Mouse (Mus musculus): ENCODE data around the gene Nobox.

Gene Nobox

DNA sequence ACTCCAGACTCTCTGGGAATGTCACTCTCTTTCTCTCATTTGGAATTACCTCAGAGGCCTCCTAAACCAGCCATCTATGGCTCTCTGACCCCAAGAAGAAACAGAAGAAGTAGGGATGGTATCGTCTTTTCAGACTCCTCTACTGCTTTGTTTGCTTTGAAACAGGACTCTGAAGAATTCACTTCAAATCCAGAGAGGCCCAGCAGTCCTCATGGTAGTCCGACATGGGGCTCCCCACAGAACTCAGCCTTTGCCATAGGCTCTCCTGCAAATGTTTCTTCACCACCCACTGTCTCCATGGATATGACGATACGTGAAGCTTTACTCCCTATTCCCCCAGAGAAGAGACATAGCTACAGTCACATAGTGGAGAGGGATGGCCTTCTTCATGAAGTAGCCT, 35.2 kb downstream of the Nobox start:
- CTCF ChIA-PET: no interaction called here

DNA sequence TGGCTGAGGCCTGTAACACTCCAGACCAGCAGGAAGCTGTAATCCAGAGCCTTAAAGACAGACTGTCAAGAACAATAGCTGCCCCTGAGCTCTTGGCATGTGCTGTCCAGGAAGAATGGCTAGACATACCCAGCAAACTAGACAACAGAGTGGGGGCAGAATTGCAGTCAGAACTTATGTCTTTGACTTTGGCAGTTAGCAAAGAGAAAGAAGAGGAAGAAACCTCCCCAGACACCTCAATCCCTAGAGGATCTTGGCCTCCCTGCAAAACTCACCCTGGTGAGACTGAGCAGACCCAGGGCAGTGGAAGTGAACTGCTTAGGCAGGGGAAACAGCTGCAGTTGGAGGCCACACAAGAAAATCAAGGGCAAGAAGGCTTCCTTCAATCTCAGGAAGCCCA, 36.8 kb downstream of the Nobox start:
- CTCF ChIA-PET: no interaction called here

DNA sequence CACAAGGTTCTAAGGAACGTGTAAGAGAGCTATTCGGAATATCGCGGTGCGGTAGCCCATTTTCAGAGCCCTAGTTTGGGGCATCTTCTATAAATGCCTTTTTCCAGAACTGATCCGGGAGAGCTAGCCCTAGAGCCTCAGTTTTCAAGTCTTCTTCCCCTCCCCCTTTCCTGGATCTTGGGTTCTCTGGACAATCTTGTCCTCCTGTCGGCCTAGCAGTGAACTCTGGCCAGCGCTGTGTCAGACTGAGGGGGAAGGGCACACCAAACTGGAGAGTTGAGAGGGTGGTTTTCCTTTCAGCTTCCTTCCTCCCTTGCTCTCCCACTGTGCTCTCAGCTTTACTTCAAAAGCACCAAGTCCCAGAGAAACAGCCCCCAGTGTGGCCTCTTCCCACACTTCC, 43.0 kb downstream of the Nobox start:
- CTCF ChIA-PET: no interaction called here

DNA sequence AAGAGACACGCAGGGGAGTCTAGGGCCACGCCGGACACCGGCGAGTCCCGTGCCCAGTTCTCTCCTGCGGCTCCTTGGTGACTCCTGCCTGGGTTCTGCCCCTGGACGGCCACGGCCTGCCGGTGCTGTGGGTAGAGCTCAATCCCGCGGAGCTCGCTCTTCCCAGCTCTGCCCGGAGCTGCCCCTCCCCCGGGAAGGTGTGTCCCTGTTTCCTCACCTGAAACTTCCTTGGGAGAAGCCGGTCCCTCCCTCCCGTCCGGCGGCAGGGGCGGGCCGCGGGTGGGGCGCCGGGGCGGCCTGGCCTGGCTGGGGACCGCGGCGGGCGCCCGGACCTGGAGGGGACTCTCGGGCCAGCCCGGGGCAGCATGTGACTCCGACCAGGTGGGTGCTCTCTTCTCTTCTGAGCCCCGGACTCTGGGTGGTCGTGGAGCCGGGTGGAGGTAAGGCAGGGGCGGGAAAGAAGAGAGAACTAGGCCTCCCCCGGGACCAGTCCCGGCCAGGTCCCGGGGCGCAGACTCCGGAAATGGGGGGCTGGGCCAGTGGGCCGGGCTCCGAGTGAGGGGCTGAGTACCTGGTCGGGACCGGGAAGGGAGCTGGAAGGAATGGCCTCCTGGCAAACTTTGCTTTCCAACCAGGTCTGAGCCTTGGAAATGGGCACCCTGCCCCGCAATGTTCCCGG, 43.9 kb downstream of the Nobox start, which contains the start of gene Arhgef5:
Arhgef5 (plus strand) TSS at position 220 of the 679 bp plus-strand sequence.
- CTCF ChIA-PET: no interaction called here

DNA sequence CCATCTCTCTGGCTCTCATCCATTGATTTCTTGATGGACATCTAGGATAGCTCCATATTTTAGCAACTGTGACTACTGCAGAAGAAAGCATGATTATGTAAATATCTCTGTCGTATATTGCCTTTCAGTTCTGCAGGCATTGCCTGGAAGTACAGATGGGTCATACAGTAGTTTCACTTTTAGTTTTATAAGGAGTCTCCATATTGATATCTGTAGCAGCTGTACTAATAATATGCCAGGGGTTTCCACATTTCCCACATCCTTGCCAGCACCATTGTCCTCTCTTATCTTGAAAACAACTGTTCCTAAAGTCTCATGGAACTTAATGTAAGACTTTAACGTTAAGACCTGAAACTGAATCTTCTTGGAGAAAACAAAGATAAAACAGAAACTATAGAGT, 48.6 kb downstream of the Nobox start:
- CTCF ChIA-PET: no interaction called here

DNA sequence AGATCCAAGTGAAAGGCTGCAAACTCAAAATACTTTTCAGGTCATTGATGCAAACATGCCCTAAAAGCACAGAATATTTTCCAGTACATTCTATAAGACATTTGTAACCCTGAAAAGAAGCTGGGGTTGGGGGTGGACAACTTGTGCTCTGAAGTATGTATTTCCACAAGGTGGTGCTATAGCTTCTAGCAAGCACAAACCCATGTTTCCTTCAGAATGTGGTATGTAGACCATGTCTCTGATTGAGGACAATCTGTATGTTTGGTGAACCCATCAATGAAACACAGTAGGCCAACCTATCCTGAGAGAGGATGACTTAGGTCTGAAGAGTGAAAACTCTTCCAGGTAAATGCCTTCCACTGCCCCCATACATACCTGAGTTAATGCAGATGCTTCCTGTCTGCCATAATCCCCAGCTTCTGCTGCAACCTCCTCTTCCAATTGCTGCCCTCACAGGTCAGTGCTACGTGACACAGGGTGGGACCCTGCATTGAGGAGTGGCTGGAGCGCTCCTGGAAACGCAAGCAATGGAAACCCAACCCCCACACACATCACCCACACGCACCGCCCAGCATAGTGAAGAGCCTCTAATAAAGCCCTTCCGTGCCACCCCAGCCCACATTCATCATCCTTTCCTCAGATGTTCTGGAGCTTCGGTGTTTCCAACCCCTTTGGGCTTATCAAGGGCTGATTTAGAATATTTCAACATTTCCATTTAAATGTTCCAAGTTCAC, 55.0 kb downstream of the Nobox start:
- CTCF ChIA-PET: no interaction called here
